20 mouse cellular contexts compared by ENCODE assay signal in genomic region chr4:143154571-143154970, GRCm38 (mm10). TPM values are rescaled to one million over a fixed set of nuclear protein-coding genes. Genes with fewer than 3 reads are reported as not detected.
A peak's percentile ranks its signal among the peaks of the same experiment; 100 is the strongest.
DNase-seq lines count a peak whose midpoint lies in the region; ATAC-seq and TF ChIP-seq lines count a peak whose summit lies in the region.
"Had no signal": no experiment of that assay in that cellular context is flagged by ENCODE, and none has a peak within 500 bp of the region (broad histone marks: within the 10 kb centered on the region; RNA-seq: fewer than 3 reads in every experiment).

No protein-coding gene starts in this region.

- no peak overlapping the region for H3K4me2 ChIP-seq in kidney, embryonic 15.5 days
- H3K4me2 ChIP-seq in lung, embryonic 14.5 days, result no peak overlapping the region
- H3K4me2 ChIP-seq: embryonic facial prominence, embryonic 12.5 days; forebrain, embryonic 15.5 days; hindbrain, embryonic 14.5 days had no signal

- H3K9ac ChIP-seq in kidney, embryonic 15.5 days, result no peak overlapping the region
- no peak overlapping the region for H3K9ac ChIP-seq in lung, embryonic 14.5 days
- H3K9ac ChIP-seq: embryonic facial prominence, embryonic 12.5 days; forebrain, embryonic 15.5 days; hindbrain, embryonic 14.5 days had no signal

- peaks cover 47% of the 10 kb centered on the region for H3K4me1 ChIP-seq in kidney, embryonic 15.5 days
- H3K4me1 ChIP-seq in lung, embryonic 14.5 days (ENCODE audit: insufficient read depth), result no peaks in the 10 kb centered on the region

- 0 out of 2 replicates have a peak, but pooled peaks have one; percentile 20 for ATAC-seq in kidney, embryonic 15.5 days (replicated peaks; ENCODE audit: low FRiP score)
- 0 out of 2 replicates have a peak, but pooled peaks have one; percentile 38 for ATAC-seq in lung, embryonic 14.5 days (ENCODE audit: insufficient read depth)
- peak; percentile 72 for ATAC-seq in CD4-positive, CD25-positive, alpha-beta regulatory T cell, adult 4 months
- peak; percentile 76 for ATAC-seq in inflammation-experienced regulatory T-cells, adult 6 months
- ATAC-seq: forebrain, embryonic 15.5 days; Patski had no signal

- no peak for DNase-seq in kidney, adult 8-10 months
- DNase-seq in lung, embryonic 14.5 days, result peak; percentile 14
- DNase-seq in lung, postnatal 36 days, result no peak
- DNase-seq in cerebellum, postnatal 14 days, result no peak
- DNase-seq in lung, postnatal 25 days (ENCODE audit: low spot score), result no peak
- DNase-seq: adrenal gland, adult 8-10 months; adrenal gland, postnatal 36 days; cerebellum, adult 11 months; cerebellum, adult 8-10 months; cerebellum, postnatal 25 days; gastrocnemius, postnatal 10 days; heart, postnatal 10 days had no signal

- no peak for TF ChIP-seq CTCF in lung, embryonic 14.5 days (IDR thresholded peaks at IDR 0.05; ENCODE audit: low read depth)

- no peak overlapping the region for H3K4me3 ChIP-seq in kidney, embryonic 15.5 days (replicated peaks)
- no peak overlapping the region for H3K4me3 ChIP-seq in lung, embryonic 14.5 days (ENCODE audit: low read depth, low read length)
- H3K4me3 ChIP-seq: embryonic facial prominence, embryonic 12.5 days; forebrain, embryonic 15.5 days had no signal

- no peaks in the 10 kb centered on the region for H3K36me3 ChIP-seq in kidney, embryonic 15.5 days
- H3K36me3 ChIP-seq in lung, embryonic 14.5 days (ENCODE audit: insufficient read depth), result no peaks in the 10 kb centered on the region
- H3K36me3 ChIP-seq: forebrain, embryonic 15.5 days had no signal

- H3K9me3 ChIP-seq in kidney, embryonic 15.5 days (replicated peaks), result no peaks in the 10 kb centered on the region
- no peaks in the 10 kb centered on the region for H3K9me3 ChIP-seq in lung, embryonic 14.5 days (ENCODE audit: low read depth, low read length)
- H3K9me3 ChIP-seq: embryonic facial prominence, embryonic 12.5 days; forebrain, embryonic 15.5 days had no signal

- WGBS in kidney, embryonic 15.5 days, result 43% methylated on average over 6 of the region's 6 CpGs
- 59% methylated on average over 6 of the region's 6 CpGs for WGBS in lung, embryonic 14.5 days

- no peaks in the 10 kb centered on the region for H3K27me3 ChIP-seq in kidney, embryonic 15.5 days
- H3K27me3 ChIP-seq in lung, embryonic 14.5 days (ENCODE audit: insufficient read depth, low read length), result no peaks in the 10 kb centered on the region
- H3K27me3 ChIP-seq: CH12.LX; embryonic facial prominence, embryonic 12.5 days; forebrain, embryonic 15.5 days; Patski had no signal

- H3K27ac ChIP-seq in kidney, embryonic 15.5 days, result no peak overlapping the region
- no peak overlapping the region for H3K27ac ChIP-seq in lung, embryonic 14.5 days (ENCODE audit: low read depth)
- H3K27ac ChIP-seq: embryonic facial prominence, embryonic 12.5 days; forebrain, embryonic 15.5 days; hindbrain, embryonic 14.5 days had no signal

RNA-seq across cellular contexts. Expression of gene Prdm2, which starts 58.2 kb away (rescaled TPM):
- polyA plus RNA-seq in kidney, embryonic 15.5 days (2015; fragmentation: Nextera tagmentation; extraction: Ambion mirVana), result 11.3 TPM in 2 replicates
- polyA plus RNA-seq in lung, embryonic 14.5 days (2014; fragmentation: Nextera tagmentation; extraction: Ambion mirVana), result 12.0 and 12.1 TPM in 2 replicates
- polyA plus RNA-seq in CD4-positive, CD25-positive, alpha-beta regulatory T cell, adult 4 months (2017; shearing (Covaris generic)), result 10 to 100 TPM; 30.8 to 38.7 TPM
- polyA plus RNA-seq in inflammation-experienced regulatory T-cells, adult 6 months (2017; shearing (Covaris generic)), result 10 to 100 TPM; 23.2 to 33.9 (median 28.8) TPM

Comparison
In these comparisons a context has a peak if more than half of its experiments do, and no peak if none do; other contexts are left out.
1. ATAC-seq: peak in every context shown above with its lines; median percentile 76 in inflammation-experienced regulatory T-cells, adult 6 months; 72 in CD4-positive, CD25-positive, alpha-beta regulatory T cell, adult 4 months; 38 in lung, embryonic 14.5 days; 20 in kidney, embryonic 15.5 days.